Mouse (Mus musculus) cerebellum, postnatal 4 days (tissue): Measurements from ENCODE around the gene Dao.

ENCODE experiments used
- DNase-seq, 2 experiments: peaks; one replicate each; pipeline ENCODE4 v3.0.0; 2022; ENCODE audit warnings: low spot score in 2 of 2, mixed read lengths in 1 of 2

The Dao gene

GRCm38 (mm10) chr5:114027217-114027944 is 23.9 kb downstream of the Dao start:
- DNase-seq = no peak

- no peak for DNase-seq
Measured at GRCm38 (mm10) chr5:114028111-114028510, 24.6 kb downstream of the Dao start.

- DNase-seq = no peak
Measured at GRCm38 (mm10) chr5:114030652-114031051, 27.1 kb downstream of the Dao start.

- DNase-seq = no peak
Measured at GRCm38 (mm10) chr5:114032161-114032763, 28.8 kb downstream of the Dao start.

GRCm38 (mm10) chr5:114034393-114034792 is 30.9 kb downstream of the Dao start:
- DNase-seq = no peak

DNA sequence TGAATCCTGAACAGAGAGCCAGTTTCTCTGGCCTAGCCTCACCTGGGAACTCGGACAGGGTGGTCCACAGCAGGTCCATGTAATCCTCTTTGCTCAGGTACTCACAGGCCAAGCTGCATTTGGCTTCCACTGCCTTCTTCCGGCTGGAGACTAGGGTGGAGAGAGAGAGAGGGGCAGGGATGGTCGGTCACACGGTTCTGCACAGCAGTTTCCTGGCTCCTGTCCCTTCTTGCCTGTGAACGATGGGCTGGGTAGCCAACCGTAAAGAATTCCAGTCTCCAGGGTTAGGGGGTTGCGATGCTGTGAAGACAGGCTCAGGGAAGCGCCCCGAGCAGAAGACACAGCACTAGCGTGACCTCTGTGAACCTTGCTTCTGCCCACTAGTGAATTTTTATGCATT is 31.6 kb downstream of the Dao start:
- DNase-seq = no peak

GRCm38 (mm10) chr5:114040508-114040907 is 37.0 kb downstream of the Dao start:
- no peak for DNase-seq

DNA sequence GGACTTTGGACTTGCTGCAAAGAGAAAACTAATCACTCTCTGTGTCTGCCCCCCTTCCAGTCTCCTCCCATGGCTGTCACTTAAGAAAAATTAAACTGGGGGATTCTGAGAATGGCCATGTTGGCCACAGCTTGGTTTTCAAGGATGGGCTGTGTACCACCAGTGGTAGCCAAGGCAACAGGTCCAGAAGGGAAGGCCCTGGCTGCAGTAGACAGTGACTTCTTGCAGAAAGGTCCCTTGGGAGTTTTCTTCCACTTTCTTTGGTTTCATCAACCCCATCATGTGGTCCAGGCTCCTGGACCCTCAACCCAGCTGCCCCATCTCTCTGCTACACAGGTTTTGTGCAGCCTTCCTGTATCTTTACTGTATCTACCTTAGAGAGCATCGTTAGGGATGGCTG is 37.4 kb downstream of the Dao start:
- DNase-seq = no peak

- DNase-seq = no peak
Measured at GRCm38 (mm10) chr5:114041327-114041930, 37.9 kb downstream of the Dao start.

DNA sequence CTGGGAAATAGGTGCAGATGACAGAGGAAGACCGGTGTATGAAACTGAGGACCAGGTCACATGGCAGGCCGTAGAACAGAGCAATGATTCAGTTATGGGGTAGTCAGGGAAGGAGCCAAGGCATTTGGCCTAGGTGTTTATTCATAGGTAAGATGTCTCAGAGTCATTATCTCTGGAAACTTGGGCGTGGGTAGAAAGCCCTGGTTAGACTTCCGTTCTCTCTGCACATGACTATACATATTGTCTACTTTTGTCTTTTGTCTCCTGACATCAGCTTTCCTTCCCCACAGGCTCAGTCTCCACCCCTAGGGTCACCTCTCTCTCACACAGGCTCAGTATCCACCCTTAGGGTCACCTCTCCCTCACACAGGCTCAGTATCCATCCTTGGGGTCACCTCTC is 40.3 kb downstream of the Dao start:
- DNase-seq = no peak

- no peak for DNase-seq
Measured at GRCm38 (mm10) chr5:114045134-114045533, 41.6 kb downstream of the Dao start.

DNA sequence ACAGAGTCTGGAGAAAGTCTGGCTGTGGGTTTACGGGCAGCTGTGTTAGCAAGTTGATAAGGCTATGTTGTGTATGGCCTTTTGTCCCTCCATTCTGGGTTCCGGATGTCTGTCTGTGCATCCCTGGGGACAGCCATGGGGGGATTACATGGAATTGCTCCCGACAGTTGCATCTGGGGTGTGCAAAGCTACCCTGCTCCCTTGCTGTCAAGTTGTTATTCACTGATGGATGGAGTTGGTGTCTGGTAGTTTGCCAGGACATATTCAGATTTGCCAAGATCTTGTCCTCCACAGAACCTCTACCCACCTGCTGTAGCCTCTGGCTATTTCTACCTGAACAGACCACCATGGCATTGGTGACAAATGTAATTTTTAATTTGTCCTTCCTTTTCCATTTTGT is 42.6 kb downstream of the Dao start:
- DNase-seq = peak in 1 of 2 experiments; percentile 26

DNA sequence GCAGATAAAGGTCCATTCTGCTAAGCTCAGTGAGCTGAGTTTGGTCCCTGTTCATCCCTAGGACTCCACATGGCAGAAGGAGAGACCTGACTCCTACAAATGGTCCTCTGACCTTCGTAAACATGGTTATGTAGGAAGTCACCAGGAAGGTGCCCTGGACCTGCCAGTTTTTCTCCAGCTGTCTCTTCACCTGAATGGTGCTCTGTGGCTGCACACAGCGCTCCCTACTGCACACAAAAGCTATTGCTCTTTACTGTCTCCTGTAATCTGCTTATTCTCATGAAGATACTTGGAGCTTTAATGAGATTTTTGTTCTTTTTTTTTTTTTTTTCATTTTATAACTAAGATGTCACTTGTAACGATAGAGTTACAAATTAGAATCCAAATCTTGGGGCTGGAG is 43.1 kb downstream of the Dao start:
- no peak for DNase-seq

GRCm38 (mm10) chr5:114047182-114047581 is 43.7 kb downstream of the Dao start:
- no peak for DNase-seq

- DNase-seq = no peak
Measured at GRCm38 (mm10) chr5:114048731-114049308, 45.3 kb downstream of the Dao start.

DNA sequence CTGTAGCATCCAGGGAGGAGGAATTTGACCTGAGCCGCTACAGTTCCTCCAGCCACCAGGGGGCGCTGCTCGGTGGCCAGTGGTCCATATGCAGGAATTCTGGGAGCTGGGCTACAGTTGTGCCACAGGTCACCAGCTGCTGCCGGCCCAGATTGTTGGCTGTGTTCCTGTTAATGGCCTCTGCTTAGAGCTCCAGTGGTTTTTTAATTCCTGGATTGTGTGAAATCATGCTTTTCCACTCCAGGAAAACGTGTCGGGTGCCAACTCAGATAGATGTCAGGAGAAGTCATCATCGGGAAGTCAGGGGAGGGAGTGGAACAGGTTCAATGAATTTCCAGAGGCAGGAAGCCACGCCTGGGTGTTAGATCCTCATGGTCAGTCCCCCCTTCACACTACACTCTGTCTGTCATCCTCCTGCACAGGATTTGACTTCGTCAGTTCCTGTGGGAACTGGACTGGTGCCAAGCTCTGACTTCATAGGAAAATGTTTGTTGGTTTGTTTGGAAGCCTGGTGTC is 48.8 kb downstream of the Dao start:
- peak; percentile 55 to 66 for DNase-seq

- no peak for DNase-seq
Measured at GRCm38 (mm10) chr5:114057129-114057731, 53.7 kb downstream of the Dao start.

DNA sequence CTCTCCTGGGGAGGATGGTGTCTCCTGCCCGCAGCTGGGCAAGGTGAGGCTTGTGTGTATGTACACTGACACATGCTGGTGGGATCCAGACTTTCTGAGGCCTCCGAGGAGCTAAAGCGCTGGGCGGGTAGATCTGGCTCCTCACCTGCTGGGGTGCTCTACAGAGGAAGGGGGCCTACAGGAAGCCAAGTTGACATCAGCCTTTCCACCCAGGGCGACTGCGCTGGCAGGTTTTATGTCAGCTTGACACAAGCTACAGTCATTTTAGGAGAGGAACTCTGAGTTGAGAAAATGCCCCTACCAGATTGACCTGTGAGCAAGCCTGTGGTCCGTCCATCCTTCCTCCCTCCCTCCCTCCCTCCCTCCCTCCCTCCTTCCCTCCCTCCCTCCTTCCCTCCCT is 58.2 kb downstream of the Dao start:
- DNase-seq = no peak

DNA sequence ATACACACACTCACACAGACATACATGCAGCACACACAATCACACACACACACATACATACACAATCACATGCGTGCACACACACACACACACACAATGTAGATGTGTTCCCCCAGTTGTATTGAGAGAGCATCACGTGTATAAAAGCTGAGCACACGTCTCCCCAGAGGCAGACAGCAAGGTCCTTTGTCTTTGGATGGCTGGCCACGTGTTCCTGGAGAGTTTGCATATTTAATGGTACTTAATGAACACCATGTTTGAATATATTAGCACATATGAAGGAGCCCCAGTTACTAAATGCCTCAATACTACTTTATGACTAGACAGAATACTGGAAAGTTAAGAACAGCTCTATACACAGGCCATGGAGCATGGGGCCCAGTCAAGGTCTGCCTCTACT is 60.5 kb downstream of the Dao start:
- no peak for DNase-seq

- no peak for DNase-seq
Measured at GRCm38 (mm10) chr5:114065161-114065560, 61.7 kb downstream of the Dao start, which contains the start of gene Usp30. TSS of gene Usp30 (plus strand) at chr5:114065461.

DNA sequence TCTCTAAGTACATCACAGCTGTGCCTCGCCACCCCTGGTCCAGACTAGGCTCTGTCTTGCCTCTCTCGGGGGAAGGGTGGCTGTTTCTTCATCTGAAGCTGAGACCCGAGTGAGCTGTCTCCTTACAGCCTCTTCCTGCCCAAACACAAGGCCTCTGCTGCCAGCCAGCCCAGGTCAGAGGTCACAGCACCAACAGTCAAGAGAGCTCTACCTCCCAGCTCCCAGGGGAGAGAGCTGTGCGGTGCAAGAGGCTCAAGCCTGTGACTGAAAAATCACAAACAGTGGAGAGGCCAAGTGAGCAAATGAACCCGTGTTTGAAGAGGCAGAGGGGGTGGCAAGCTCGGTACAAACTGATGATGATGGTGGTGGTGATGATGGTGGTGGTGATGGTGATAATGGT is 63.1 kb downstream of the Dao start:
- no peak for DNase-seq

GRCm38 (mm10) chr5:114067543-114067942 is 64.0 kb downstream of the Dao start:
- DNase-seq = no peak
